ENCODE assay signal across 8 mouse cellular contexts in genomic region chr5:139933476-139933875, GRCm38 (mm10). TPM values are rescaled to one million over a fixed set of nuclear protein-coding genes. Genes with fewer than 3 reads are reported as not detected.
DNase-seq lines count a peak whose midpoint lies in the region; ATAC-seq and TF ChIP-seq lines count a peak whose summit lies in the region.
"Had no signal": no experiment of that assay in that cellular context is flagged by ENCODE, and none has a peak within 500 bp of the region (broad histone marks: within the 10 kb centered on the region; RNA-seq: fewer than 3 reads in every experiment).

No protein-coding gene starts in this region.

- TF ChIP-seq RAD21 in MEL (IDR thresholded peaks at IDR 0.05; ENCODE audit: low read depth, low read length): peak; percentile 10

- no peaks in the 10 kb centered on the region for H3K36me3 ChIP-seq in MEL (ENCODE audit: control insufficient read depth in 1 of 2, insufficient read depth in 2 of 2, low read length in 2 of 2)
- H3K36me3 ChIP-seq in spleen, adult 2 months (ENCODE audit: control insufficient read depth, insufficient read depth, low read length): no peaks in the 10 kb centered on the region
- H3K36me3 ChIP-seq: liver, embryonic 15.5 days had no signal

- H3K27me3 ChIP-seq in MEL (ENCODE audit: control insufficient read depth in 1 of 2, insufficient read depth in 2 of 2, low read length in 2 of 2): peaks cover 0 to under 1% of the 10 kb centered on the region in 2 experiments; a peak in 1 of 4 replicates
- H3K27me3 ChIP-seq in spleen, adult 2 months (ENCODE audit: control insufficient read depth, insufficient read depth, low read length): no peaks in the 10 kb centered on the region

- H3K79me2 ChIP-seq in MEL (ENCODE audit: control insufficient read depth, insufficient read depth, low read length, poor library complexity): no peaks in the 10 kb centered on the region

- TF ChIP-seq EP300 in MEL (IDR thresholded peaks at IDR 0.05; ENCODE audit: low read depth in 1 of 2, low read length in 2 of 2): no peak

- no peak overlapping the region for H3K4me3 ChIP-seq in layer of hippocampus, adult 2 months
- H3K4me3 ChIP-seq in MEL (ENCODE audit: control insufficient read depth in 1 of 2, insufficient read depth in 1 of 2, low read depth in 2 of 2, low read length in 2 of 2): no peak overlapping the region
- H3K4me3 ChIP-seq in bone marrow macrophage, adult 2 months (ENCODE audit: insufficient read depth, low read length): no peak overlapping the region
- no peak overlapping the region for H3K4me3 ChIP-seq in spleen, adult 2 months (ENCODE audit: extremely low read depth, insufficient read depth, insufficient read length)
- H3K4me3 ChIP-seq: liver, embryonic 15.5 days had no signal

- TF ChIP-seq CTCF in layer of hippocampus, adult 2 months (conservative IDR thresholded peaks at IDR 0.05): peak; percentile 76
- peak; percentile 64 to 90 (median 65) for TF ChIP-seq CTCF in MEL (IDR thresholded peaks at IDR 0.05 in 2 of 3, conservative IDR thresholded peaks at IDR 0.05 in 1 of 3; ENCODE audit: control insufficient read depth in 1 of 3, insufficient read depth in 1 of 3, low read depth in 2 of 3, low read length in 3 of 3, poor library complexity in 1 of 3, severe bottlenecking in 1 of 3)
- peak; percentile 92 for TF ChIP-seq CTCF in bone marrow macrophage, adult 2 months (IDR thresholded peaks at IDR 0.05; ENCODE audit: low read depth, low read length)
- TF ChIP-seq CTCF in spleen, adult 2 months (IDR thresholded peaks at IDR 0.05; ENCODE audit: extremely low read depth, insufficient read depth, insufficient read length, insufficient replicate concordance): peak; percentile 55; the same call in 1 of the 2 replicates

- no peak overlapping the region for H3K27ac ChIP-seq in layer of hippocampus, adult 2 months
- no peak overlapping the region for H3K27ac ChIP-seq in MEL (ENCODE audit: control insufficient read depth, low read depth, low read length)
- H3K27ac ChIP-seq in bone marrow macrophage, adult 2 months (ENCODE audit: insufficient read depth, low read depth, low read length): no peak overlapping the region
- no peak overlapping the region for H3K27ac ChIP-seq in spleen, adult 2 months (ENCODE audit: insufficient read depth, low read length)
- H3K27ac ChIP-seq: liver, embryonic 15.5 days had no signal

- no peaks in the 10 kb centered on the region; the same call in 1 of the 2 replicates for H3K9me3 ChIP-seq in MEL (replicated peaks; ENCODE audit: insufficient read depth, low read length)
- H3K9me3 ChIP-seq: liver, embryonic 15.5 days had no signal

- H3K9ac ChIP-seq in MEL (ENCODE audit: control insufficient read depth, low read depth, low read length, poor library complexity, severe bottlenecking): no peak overlapping the region
- H3K9ac ChIP-seq: liver, embryonic 15.5 days had no signal

- DNase-seq in layer of hippocampus, adult 2 months (ENCODE audit: low spot score in 2 of 2): peak in 1 of 2 experiments; percentile 46
- DNase-seq in layer of hippocampus, adult 18-20 months (ENCODE audit: low spot score in 2 of 2): no peak
- peak; percentile 66 for DNase-seq in MEL (ENCODE audit: low read depth, low spot score)
- DNase-seq in kidney, postnatal 25 days: peak; percentile 67 to 76
- DNase-seq in spleen, adult 2 months (ENCODE audit: low read depth in 1 of 2, low spot score in 2 of 2): peak in 1 of 2 experiments; percentile 34

- 43% methylated on average over 7 of the region's 7 CpGs for WGBS in spleen, adult 2 months

- H3K4me1 ChIP-seq in MEL (ENCODE audit: control insufficient read depth in 1 of 2, insufficient read depth in 2 of 2, low read length in 2 of 2): peaks cover 0 to 21% of the 10 kb centered on the region in 2 experiments; a peak in 2 of 4 replicates
- H3K4me1 ChIP-seq in bone marrow macrophage, adult 2 months (ENCODE audit: control insufficient read depth, insufficient read depth, low read length): peaks cover 3% of the 10 kb centered on the region; the same call in 1 of the 2 replicates
- H3K4me1 ChIP-seq in spleen, adult 2 months (ENCODE audit: control insufficient read depth, insufficient read depth, insufficient read length): peaks cover 15% of the 10 kb centered on the region; the same call in 1 of the 2 replicates
- H3K4me1 ChIP-seq: liver, embryonic 15.5 days had no signal

- TF ChIP-seq POLR2A in MEL (IDR thresholded peaks at IDR 0.05; ENCODE audit: control insufficient read depth in 1 of 2, insufficient read depth in 1 of 2, low read depth in 1 of 2, low read length in 2 of 2, poor library complexity in 1 of 2): no peak
- no peak for TF ChIP-seq POLR2A in bone marrow macrophage, adult 2 months (IDR thresholded peaks at IDR 0.05; ENCODE audit: borderline replicate concordance, low read depth, low read length)
- no peak for TF ChIP-seq POLR2A in spleen, adult 2 months (IDR thresholded peaks at IDR 0.05; ENCODE audit: low read depth, low read length)

- ATAC-seq in frontal cortex, adult (ENCODE audit: low TSS enrichment): no peak

TF ChIP-seq in MEL, 35 proteins besides CTCF, POLR2A, EP300 and RAD21:
- peak; percentile 33 for TF ChIP-seq SMC3 (IDR thresholded peaks at IDR 0.05; ENCODE audit: low read depth, low read length)
- TF ChIP-seq KAT2A (conservative IDR thresholded peaks at IDR 0.05; ENCODE audit: low read depth, low read length): no peak

RNA-seq across cellular contexts. Expression of gene Elfn1, which starts 25.7 kb away (rescaled TPM):
- 10 to 100 TPM; 27.0 to 29.1 TPM for total RNA-seq in layer of hippocampus, adult 2 months (2021)
- total RNA-seq in layer of hippocampus, adult 18-20 months (2021): 10 to 100 TPM; 24.4 to 32.3 TPM
- total RNA-seq in MEL (2012; rRNA removed): 0.07 TPM in 1 of 2 replicates, not detected in the other
- polyA plus RNA-seq in MEL (2012; ENCODE audit: insufficient read depth in 1 of 2, insufficient read length in 2 of 2, low read depth in 1 of 2, low replicate concordance in 2 of 2, missing spikeins in 1 of 2): under 1 TPM in 1 of 2 experiments, not detected in 1; 0.08 TPM
- not detected in 2 replicates for polyA plus RNA-seq in bone marrow macrophage, adult 2 months (2012; ENCODE audit: insufficient read depth, insufficient read length, missing spikeins)
- polyA plus RNA-seq in spleen, adult 2 months (2012; rRNA removed): 0.20 and 0.40 TPM in 2 replicates

Comparison
In these comparisons a context has a peak if more than half of its experiments do, and no peak if none do; other contexts are left out.
1. DNase-seq: peak in MEL (single experiment) and kidney, postnatal 25 days (2 of 2); none in layer of hippocampus, adult 18-20 months (0 of 2).
2. RNA of gene Elfn1, which starts 25.7 kb away (total RNA-seq): 24.4 to 32.3 TPM in layer of hippocampus, adult 18-20 months and 27.0 to 29.1 TPM in layer of hippocampus, adult 2 months; 0.07 TPM in MEL; every median in the first group is over 10 times any median in the second.
3. Peak in every context shown above with its lines, with median percentiles within 50 percentile points of each other: CTCF ChIP-seq.